Mouse (Mus musculus): Measurements from ENCODE around the gene Gpkow. TPM values are rescaled to one million over a fixed set of nuclear protein-coding genes. Genes with fewer than 3 reads are reported as not detected.
"Not testable (repeated sequence)": the region's sequence is repeated elsewhere in the genome, so short reads cannot be mapped to it uniquely, and the experiment has no call there.

The Gpkow gene
- polyA plus RNA-seq, 1 experiment from 2014 or later, result 49.1 TPM

DNA sequence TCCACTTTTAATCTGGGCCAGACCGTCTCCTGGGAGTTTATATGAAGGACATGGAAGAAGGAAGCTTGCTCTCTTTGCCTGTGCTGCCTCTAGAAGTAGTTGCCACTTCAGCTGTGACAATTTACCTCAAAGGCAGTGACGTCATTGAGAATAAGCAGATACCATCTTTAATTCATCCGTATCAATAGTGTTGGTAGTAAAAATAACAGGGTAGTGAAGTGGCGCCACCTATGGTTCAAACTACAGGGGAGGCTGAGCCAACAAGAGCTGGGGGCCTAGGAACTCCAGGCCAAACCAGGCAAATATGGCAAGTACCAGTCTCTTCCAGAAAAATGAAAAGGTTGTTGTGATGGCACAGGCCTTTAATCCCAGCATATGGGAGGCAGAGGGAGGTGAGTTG, 4.1 kb upstream of the Gpkow start:
- Histone ChIP-seq H3K4me2 (no peak overlapping the region), H3K36me3 (no peaks in the 10 kb centered on the region), H3K9ac (no peak overlapping the region), H3K9me3 (no peaks in the 10 kb centered on the region), H3K4me3 (no peak overlapping the region), H3K27ac (no peak overlapping the region), H3K4me1 (no peaks in the 10 kb centered on the region), H3K27me3 (no peaks in the 10 kb centered on the region)
- ATAC-seq (ENCODE audit: borderline replicate concordance, extremely low read depth, low FRiP score, low TSS enrichment), result no peak
- 35% methylated on average over 4 of the region's 4 CpGs for WGBS

DNA sequence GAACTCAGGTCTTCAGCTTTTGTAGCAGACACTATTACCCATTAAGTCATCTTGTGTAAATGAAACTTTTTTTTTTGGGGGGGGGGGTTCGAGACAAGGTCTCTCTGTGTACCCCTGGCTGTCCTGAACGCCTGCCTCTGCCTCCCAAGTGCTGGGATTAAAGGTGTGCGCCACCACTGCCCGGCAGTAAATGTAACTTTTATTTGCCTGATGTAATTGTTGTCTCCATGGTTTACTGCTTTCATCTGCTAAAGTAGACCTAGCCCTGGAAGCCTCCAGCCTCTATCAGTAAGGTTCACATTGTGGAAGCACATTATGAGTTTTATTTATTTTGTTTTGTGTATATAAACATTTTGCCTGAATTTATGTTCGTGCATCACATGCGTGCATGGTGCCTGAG, 411 bp upstream of the Gpkow start:
- Histone ChIP-seq H3K4me2 (peak overlapping the region; percentile 39; the same call in 1 of the 2 replicates), H3K4me3 (peak overlapping the region; percentile 60; the same call in 1 of the 2 replicates), H3K36me3 (peaks cover 8% of the 10 kb centered on the region; the same call in 1 of the 2 replicates), H3K9me3 (no peaks in the 10 kb centered on the region), H3K4me1 (no peaks in the 10 kb centered on the region), H3K27ac (no peak overlapping the region), H3K9ac (no peak overlapping the region), H3K27me3 (no peaks in the 10 kb centered on the region)
- ATAC-seq (ENCODE audit: borderline replicate concordance, extremely low read depth, low FRiP score, low TSS enrichment), result no peak
- 42% methylated on average over 6 of the region's 6 CpGs for WGBS

DNA sequence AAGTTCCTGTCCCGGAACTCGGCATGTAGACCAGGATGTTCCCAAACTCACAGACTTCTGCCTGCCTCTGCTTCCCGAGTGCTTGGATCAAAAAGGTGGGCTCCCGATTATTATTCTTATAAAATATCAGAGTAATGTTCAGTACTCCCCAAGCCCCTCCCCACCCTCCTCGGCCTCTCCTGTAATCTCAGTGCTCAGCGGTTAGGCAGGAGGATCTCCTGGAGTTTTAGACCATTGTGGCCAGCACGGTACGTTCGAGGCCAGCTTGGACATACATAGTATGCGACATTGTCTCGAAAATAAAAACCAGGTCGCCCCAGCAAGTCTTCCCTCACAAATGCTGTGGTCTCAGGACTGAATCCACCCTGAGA, 16.8 kb downstream of the Gpkow start:
- not testable (repeated sequence) for ATAC-seq (ENCODE audit: borderline replicate concordance, extremely low read depth, low FRiP score, low TSS enrichment); H3K27ac ChIP-seq
- 6% methylated on average over 6 of the region's 12 CpGs for WGBS

DNA sequence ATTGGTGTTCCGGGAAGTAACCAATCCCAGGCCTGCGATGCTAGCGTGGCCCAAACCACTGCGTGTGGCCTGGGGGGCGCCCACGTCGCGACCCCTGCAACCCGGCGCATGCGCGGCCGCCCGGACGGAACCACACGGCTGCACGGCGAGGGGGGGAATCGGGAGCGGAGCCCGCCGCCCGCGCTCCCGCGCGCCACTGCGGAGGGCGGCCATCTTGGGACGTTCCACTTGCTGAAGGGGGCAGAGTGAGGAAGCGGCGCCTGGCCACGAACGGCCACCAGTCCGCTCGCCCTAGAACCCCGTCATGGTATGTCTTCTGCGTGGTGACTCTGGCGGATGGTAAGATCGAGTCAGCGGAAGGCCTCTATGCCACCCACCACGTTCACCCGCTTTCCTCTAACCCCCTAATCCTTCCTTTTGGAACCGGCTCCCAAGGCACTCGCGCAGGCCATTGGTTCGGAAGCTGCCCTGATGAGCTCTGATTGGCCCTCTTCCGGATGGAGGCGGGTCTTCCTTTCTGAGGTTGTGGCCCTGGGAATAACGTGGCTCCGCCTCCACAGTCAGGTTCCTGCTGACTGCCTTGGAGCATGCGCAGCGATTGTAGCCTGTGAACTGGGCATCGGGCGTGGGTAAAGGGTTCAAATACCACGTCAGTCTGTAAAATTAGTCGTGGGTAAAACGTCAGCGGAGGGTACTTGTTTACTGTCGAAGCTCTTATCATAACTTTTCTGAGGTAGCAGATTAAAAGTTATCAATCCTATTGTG, 17.4 kb downstream of the Gpkow start, which contains the start of gene Wdr45:
Gene Wdr45 (plus strand): TSS at position 199 of the 765 bp plus-strand sequence.
- not testable (repeated sequence) for H3K27ac ChIP-seq, H3K27me3 ChIP-seq, H3K4me1 ChIP-seq, H3K9me3 ChIP-seq, H3K36me3 ChIP-seq
- H3K9ac ChIP-seq, result 0 out of 2 replicates have a peak within 1 kb of the TSS, but pooled peaks have one; percentile 22
- peak within 1 kb of the TSS; percentile 37 for H3K4me3 ChIP-seq
- 14% methylated on average over 25 of the region's 60 CpGs for WGBS
- peak within 1 kb of the TSS; percentile 50 for H3K4me2 ChIP-seq
- peak; percentile 97 for ATAC-seq (ENCODE audit: borderline replicate concordance, extremely low read depth, low FRiP score, low TSS enrichment)

More for the DNA sequence above, 16.8 kb downstream of the Gpkow start:
- Histone ChIP-seq H3K9ac (0 out of 2 replicates have a peak overlapping the region, but pooled peaks have one; percentile 22), H3K4me2 (peak overlapping the region; percentile 50), H3K4me3 (peak overlapping the region; percentile 37)
- H3K36me3 ChIP-seq, H3K27me3 ChIP-seq, H3K4me1 ChIP-seq, H3K9me3 ChIP-seq: not testable (repeated sequence)

DNA sequence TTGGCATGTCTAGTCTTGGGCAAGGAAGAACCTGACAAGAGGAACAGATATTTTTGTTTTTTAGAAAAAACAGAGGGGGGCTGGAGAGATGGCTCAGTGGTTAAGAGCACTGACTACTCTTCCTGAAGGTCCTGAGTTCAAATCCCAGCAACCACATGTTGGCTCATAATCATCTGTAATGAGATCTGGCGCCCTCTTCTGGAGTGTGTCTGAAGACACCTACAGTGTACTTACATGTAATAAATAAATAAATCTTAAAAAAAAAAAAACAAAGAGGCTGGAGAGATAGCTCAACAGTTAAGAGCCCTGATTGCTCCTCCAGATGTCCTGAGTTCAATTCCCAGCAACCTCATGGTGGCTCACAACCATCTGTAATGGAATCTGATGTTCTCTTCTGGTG, 19.1 kb downstream of the Gpkow start:
- not testable (repeated sequence) for H3K9me3 ChIP-seq; H3K36me3 ChIP-seq; H3K4me1 ChIP-seq; H3K9ac ChIP-seq; H3K27ac ChIP-seq; H3K4me2 ChIP-seq; ATAC-seq (ENCODE audit: borderline replicate concordance, extremely low read depth, low FRiP score, low TSS enrichment); H3K27me3 ChIP-seq; H3K4me3 ChIP-seq
- 39% methylated on average over 1 of the region's 1 CpGs for WGBS

DNA sequence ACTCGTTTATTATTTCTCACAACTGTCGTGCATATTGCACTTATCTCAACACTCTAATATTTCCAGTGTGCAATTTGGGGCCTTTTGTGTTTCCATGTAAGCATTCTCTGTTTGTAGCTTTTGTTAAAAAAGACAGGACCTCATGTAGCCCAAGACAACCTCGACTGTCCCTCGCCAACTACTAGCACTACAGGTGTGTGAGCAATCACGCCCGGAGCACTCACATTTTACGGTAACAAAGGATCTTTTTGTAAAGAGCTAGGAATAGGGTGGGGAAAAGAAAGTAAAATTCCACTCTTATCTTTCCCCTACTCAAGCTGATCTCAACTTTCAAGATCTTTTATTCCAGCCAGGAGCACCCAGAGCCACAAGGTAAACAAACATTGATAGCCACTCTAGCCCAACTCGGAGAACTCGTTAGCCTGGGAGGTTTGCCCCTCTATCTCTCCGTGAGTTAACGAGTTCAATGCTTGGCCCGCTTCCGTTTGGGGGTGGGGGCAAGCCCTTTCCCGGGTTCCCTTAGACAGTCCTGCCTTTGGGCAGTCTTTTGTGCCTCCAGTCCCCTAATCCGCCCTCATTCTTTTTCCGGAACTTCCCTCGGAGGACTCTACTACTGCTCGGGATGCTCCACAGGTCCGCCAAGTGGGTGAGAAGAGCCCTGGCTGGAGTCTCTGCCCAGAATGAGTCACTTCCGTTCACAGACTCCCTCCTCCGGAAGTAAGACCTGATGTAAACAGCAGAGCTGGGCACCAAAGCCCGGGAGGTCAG, 24.8 kb downstream of the Gpkow start, which contains the start of gene Gm45208:
Gene Gm45208 (plus strand): TSS at position 732 of the 768 bp plus-strand sequence.
- Histone ChIP-seq H3K4me1 (peaks cover 5% of the 10 kb centered on the region; the same call in 1 of the 2 replicates), H3K27ac (peak within 1 kb of the TSS; percentile 96), H3K36me3 (0 out of 2 replicates have a peak, but pooled peaks cover 3% of the 10 kb centered on the region), H3K27me3 (no peaks in the 10 kb centered on the region), H3K4me3 (peak within 1 kb of the TSS; percentile 59), H3K9me3 (no peaks in the 10 kb centered on the region), H3K9ac (peak within 1 kb of the TSS; percentile 62), H3K4me2 (peak within 1 kb of the TSS; percentile 61)
- peak; percentile 91 for ATAC-seq (ENCODE audit: borderline replicate concordance, extremely low read depth, low FRiP score, low TSS enrichment)
- WGBS, result 15% methylated on average over 22 of the region's 22 CpGs

DNA sequence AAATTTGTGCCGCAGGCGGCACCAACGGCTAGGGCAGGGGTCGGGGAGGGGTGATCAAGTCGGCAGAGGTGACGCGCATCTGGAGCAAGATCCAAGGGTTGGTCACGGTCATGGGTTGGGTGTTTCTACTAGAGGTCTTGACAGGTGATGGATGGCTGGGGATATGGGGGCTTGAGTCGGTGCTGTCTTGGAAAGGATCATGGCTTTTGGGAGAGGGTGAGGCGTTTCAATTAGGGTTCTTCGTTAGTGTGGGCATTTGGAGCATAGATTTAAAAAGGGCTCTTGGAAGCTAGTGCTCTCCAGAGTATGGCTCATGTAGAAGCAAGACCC, 25.3 kb downstream of the Gpkow start:
- Histone ChIP-seq H3K9me3 (no peaks in the 10 kb centered on the region), H3K27me3 (no peaks in the 10 kb centered on the region), H3K27ac (peak overlapping the region; percentile 96), H3K9ac (peak overlapping the region; percentile 62), H3K4me1 (peaks cover 5% of the 10 kb centered on the region; the same call in 1 of the 2 replicates), H3K4me3 (peak overlapping the region; percentile 59), H3K4me2 (peak overlapping the region; percentile 61), H3K36me3 (0 out of 2 replicates have a peak, but pooled peaks cover 3% of the 10 kb centered on the region)
- WGBS, result 16% methylated on average over 11 of the region's 11 CpGs
- no peak; the same call in none of the 2 replicates for ATAC-seq (ENCODE audit: borderline replicate concordance, extremely low read depth, low FRiP score, low TSS enrichment)

DNA sequence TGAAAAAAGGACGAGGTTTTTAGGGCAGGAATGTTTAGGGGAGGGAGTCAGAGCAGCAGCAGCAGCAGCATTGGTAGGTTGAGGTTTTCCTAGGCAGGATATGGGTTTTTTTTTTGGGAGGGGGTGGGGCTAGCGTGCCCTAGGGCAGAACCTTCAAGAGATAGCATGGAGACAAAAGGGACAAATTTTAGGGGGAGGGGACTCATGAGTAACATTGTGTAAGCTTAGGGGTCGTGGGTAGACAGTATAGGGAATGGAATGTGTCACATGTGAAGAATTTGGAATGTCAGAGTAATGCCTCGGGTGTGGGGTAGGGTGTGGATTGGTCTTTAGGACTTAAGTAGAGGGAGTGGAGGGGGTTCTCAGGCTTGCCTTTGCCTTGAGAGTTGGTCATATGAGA, 25.8 kb downstream of the Gpkow start:
- no peak for ATAC-seq (ENCODE audit: borderline replicate concordance, extremely low read depth, low FRiP score, low TSS enrichment)
- Histone ChIP-seq H3K4me2 (peak overlapping the region; percentile 61), H3K4me1 (peaks cover 7% of the 10 kb centered on the region), H3K4me3 (peak overlapping the region; percentile 59), H3K9me3 (no peaks in the 10 kb centered on the region), H3K27me3 (no peaks in the 10 kb centered on the region), H3K36me3 (0 out of 2 replicates have a peak, but pooled peaks cover 3% of the 10 kb centered on the region), H3K9ac (peak overlapping the region; percentile 62), H3K27ac (peak overlapping the region; percentile 96; the same call in 1 of the 2 replicates)
- 19% methylated on average over 4 of the region's 4 CpGs for WGBS

DNA sequence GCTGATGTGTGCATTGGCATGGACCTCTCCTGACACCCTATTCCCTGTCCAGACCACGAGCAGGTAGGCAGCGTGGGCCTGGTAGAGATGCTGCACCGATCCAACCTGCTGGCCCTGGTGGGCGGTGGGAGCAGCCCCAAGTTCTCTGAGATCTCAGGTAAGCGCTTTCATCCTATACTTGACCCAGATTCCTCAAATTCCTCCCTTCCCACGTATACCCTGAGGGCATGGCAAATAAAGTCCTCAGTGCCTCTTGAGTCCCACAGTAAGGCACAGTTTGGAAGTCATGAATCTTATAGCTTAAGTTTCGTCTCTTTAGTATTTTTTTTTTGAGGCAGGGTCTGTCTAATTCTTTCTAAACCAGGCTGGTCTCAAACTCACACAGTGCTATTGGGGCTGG, 27.2 kb downstream of the Gpkow start:
- ATAC-seq (ENCODE audit: borderline replicate concordance, extremely low read depth, low FRiP score, low TSS enrichment), result no peak
- H3K9me3 ChIP-seq, result no peaks in the 10 kb centered on the region
- H3K27me3 ChIP-seq, result no peaks in the 10 kb centered on the region
- 0 out of 2 replicates have a peak, but pooled peaks cover 3% of the 10 kb centered on the region for H3K36me3 ChIP-seq
- no peak overlapping the region for H3K9ac ChIP-seq
- 73% methylated on average over 7 of the region's 7 CpGs for WGBS
- peak overlapping the region; percentile 61; the same call in 1 of the 2 replicates for H3K4me2 ChIP-seq
- H3K4me3 ChIP-seq, result no peak overlapping the region
- H3K4me1 ChIP-seq, result peaks cover 11% of the 10 kb centered on the region
- H3K27ac ChIP-seq, result peak overlapping the region; percentile 59

DNA sequence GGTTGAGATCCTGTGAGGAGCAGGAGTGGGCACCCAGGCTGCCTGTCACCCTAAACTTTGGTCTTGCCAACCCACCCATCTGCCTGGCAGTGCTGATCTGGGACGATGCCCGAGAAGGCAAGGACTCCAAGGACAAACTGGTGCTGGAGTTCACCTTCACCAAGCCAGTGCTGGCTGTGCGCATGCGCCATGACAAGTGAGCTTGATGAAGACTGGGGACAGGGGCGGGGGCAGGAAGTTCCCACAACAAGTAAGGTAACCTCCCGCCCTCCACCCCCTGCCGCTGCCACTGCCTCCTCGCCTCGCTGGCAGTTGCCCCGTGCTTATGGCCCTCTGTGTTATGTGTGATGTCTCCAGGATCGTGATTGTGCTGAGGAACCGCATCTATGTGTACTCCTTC, 28.9 kb downstream of the Gpkow start:
- 83% methylated on average over 12 of the region's 12 CpGs for WGBS
- Histone ChIP-seq H3K4me2 (no peak overlapping the region), H3K9ac (no peak overlapping the region), H3K4me1 (peaks cover 11% of the 10 kb centered on the region), H3K27me3 (no peaks in the 10 kb centered on the region), H3K36me3 (0 out of 2 replicates have a peak, but pooled peaks cover 3% of the 10 kb centered on the region), H3K27ac (no peak overlapping the region), H3K9me3 (no peaks in the 10 kb centered on the region), H3K4me3 (no peak overlapping the region)
- no peak for ATAC-seq (ENCODE audit: borderline replicate concordance, extremely low read depth, low FRiP score, low TSS enrichment)

DNA sequence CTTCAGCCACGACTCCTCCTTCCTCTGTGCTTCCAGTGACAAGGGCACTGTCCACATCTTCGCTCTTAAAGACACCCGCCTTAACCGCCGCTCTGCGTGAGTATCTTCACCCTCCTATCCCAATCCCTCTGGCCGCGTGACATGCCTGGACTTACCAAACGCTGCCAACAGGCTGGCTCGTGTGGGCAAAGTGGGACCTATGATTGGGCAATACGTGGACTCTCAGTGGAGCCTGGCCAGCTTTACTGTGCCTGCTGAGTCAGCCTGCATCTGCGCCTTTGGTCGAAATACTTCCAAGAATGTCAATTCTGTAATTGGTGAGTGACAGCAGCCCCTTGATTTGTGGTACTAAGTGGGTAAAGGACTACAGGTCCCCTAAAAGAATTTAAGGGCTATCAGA, 30.2 kb downstream of the Gpkow start:
- WGBS, result 88% methylated on average over 13 of the region's 13 CpGs
- Histone ChIP-seq H3K4me2 (no peak overlapping the region), H3K4me3 (no peak overlapping the region), H3K36me3 (0 out of 2 replicates have a peak, but pooled peaks cover 3% of the 10 kb centered on the region), H3K27ac (no peak overlapping the region; the same call in 1 of the 2 replicates), H3K4me1 (peaks cover 11% of the 10 kb centered on the region), H3K9me3 (no peaks in the 10 kb centered on the region), H3K9ac (no peak overlapping the region), H3K27me3 (no peaks in the 10 kb centered on the region)
- ATAC-seq (ENCODE audit: borderline replicate concordance, extremely low read depth, low FRiP score, low TSS enrichment), result no peak
